ENCODE assay signal across 8 mouse cellular contexts in genomic region chr8:104250439-104251367, GRCm38 (mm10). TPM values are rescaled to one million over a fixed set of nuclear protein-coding genes. Genes with fewer than 3 reads are reported as not detected.
A peak's percentile ranks its signal among the peaks of the same experiment; 100 is the strongest.
DNase-seq lines count a peak whose midpoint lies in the region; ATAC-seq and TF ChIP-seq lines count a peak whose summit lies in the region.

TSS of gene Cklf (plus strand) at chr8:104250861.

- H3K4me3 ChIP-seq in gastrocnemius, adult 2 months = peak within 1 kb of the TSS; percentile 87
- peak within 1 kb of the TSS; percentile 72 for H3K4me3 ChIP-seq in hindbrain, postnatal 0 days (ENCODE audit: low read length)

- TF ChIP-seq CTCF in gastrocnemius, adult 2 months (IDR thresholded peaks at IDR 0.05) = peak; percentile 49
- TF ChIP-seq CTCF in hindbrain, postnatal 0 days (IDR thresholded peaks at IDR 0.05; ENCODE audit: low read depth) = peak; percentile 38; the same call in 1 of the 2 replicates

- H3K27me3 ChIP-seq in hindbrain, postnatal 0 days (ENCODE audit: insufficient read depth, low read length) = no peaks in the 10 kb centered on the region

- H3K9ac ChIP-seq in hindbrain, postnatal 0 days (replicated peaks; ENCODE audit: low read length) = peak within 1 kb of the TSS; percentile 40

- peak within 1 kb of the TSS; percentile 92 for H3K4me2 ChIP-seq in hindbrain, postnatal 0 days (ENCODE audit: low read depth, low read length)

- intact Hi-C loops in gastrocnemius, adult 2 months (cut with DNase I) = loop anchor here (5.0 kb wide), 2 partner anchors 92 to 187 kb away; no protein-coding TSS in a partner anchor

- no peaks in the 10 kb centered on the region for H3K9me3 ChIP-seq in hindbrain, postnatal 0 days (ENCODE audit: low read length)

- H3K4me1 ChIP-seq in hindbrain, postnatal 0 days (ENCODE audit: insufficient read depth, low read length) = peaks cover 6% of the 10 kb centered on the region

- peak within 1 kb of the TSS; percentile 86 for H3K27ac ChIP-seq in gastrocnemius, adult 2 months
- H3K27ac ChIP-seq in hindbrain, postnatal 0 days = 0 out of 2 replicates have a peak within 1 kb of the TSS, but pooled peaks have one; percentile 32

- WGBS in hindbrain, postnatal 0 days = 4% methylated on average over 41 of the region's 41 CpGs

- ATAC-seq in hindbrain, postnatal 0 days = peak; percentile 82
- peak; percentile 51 for ATAC-seq in megakaryocyte progenitor cell, adult 5-6 weeks (replicated peaks; ENCODE audit: poor library complexity)

- H3K36me3 ChIP-seq in hindbrain, postnatal 0 days (ENCODE audit: insufficient read depth, low read length) = no peaks in the 10 kb centered on the region

- peak; percentile 99 for DNase-seq in ZHBTc4 (ENCODE audit: low read depth, low spot score)
- DNase-seq in cerebellum, postnatal 4 days (ENCODE audit: low spot score in 2 of 2) = peak; percentile 46 to 76
- DNase-seq in gastrocnemius, adult 2 months = peak; percentile 91
- DNase-seq in hindbrain, postnatal 0 days (ENCODE audit: low spot score) = peak; percentile 96
- DNase-seq in left cerebral cortex, adult 9 months (ENCODE audit: low spot score in 2 of 2) = peak; percentile 43 to 74
- DNase-seq in right cerebral cortex, postnatal 14 days = peak; percentile 66
- peak; percentile 78 to 86 for DNase-seq in urinary bladder, postnatal 36 days (ENCODE audit: low spot score in 2 of 2)

RNA-seq across cellular contexts. Expression of gene Cklf, which starts in this region (rescaled TPM):
- 1 to 10 TPM; 1.4 to 3.8 TPM for total RNA-seq in gastrocnemius, adult 2 months (2021)
- total RNA-seq in hindbrain, postnatal 0 days (2014; rRNA removed) = 31.6 and 33.6 TPM in 2 replicates
- 34.1 and 34.3 TPM in 2 replicates for polyA plus RNA-seq in hindbrain, postnatal 0 days (2015; fragmentation: Nextera tagmentation; extraction: Ambion mirVana)
- 54.0 and 54.9 TPM in 2 replicates for total RNA-seq in megakaryocyte progenitor cell, adult 5-6 weeks (2015)
- 14.7 and 21.2 TPM in 2 replicates for total RNA-seq in megakaryocyte progenitor cell, adult 5-6 weeks (2017)

Comparison
In these comparisons a context has a peak if more than half of its experiments do, and no peak if none do; other contexts are left out.
1. Peak in every context shown above with its lines: DNase-seq, ATAC-seq, H3K4me3 ChIP-seq and H3K27ac ChIP-seq.